Mouse (Mus musculus) small intestine, adult 2 months (tissue): Measurements from ENCODE around the gene Bpifb6.

Source experiments
- CTCF ChIP-seq: fragments of 200-500 bp; IDR thresholded peaks from 2 replicates; pipeline ENCODE4 v1.5.1; 2012; ENCODE audit warnings: low read depth, mild to moderate bottlenecking, control low read depth, inconsistent platforms, low read length, moderate library complexity, mixed read lengths; ENCODE audit not compliant: insufficient replicate concordance, insufficient read length; ENCODE audit errors: extremely low read depth
- POLR2A ChIP-seq: fragments of 200-500 bp; IDR thresholded peaks from 2 replicates; pipeline ENCODE4 v1.6.1; 2012; ENCODE audit warnings: low read depth, mild to moderate bottlenecking, control low read depth, inconsistent platforms, low read length, moderate library complexity

DNA sequence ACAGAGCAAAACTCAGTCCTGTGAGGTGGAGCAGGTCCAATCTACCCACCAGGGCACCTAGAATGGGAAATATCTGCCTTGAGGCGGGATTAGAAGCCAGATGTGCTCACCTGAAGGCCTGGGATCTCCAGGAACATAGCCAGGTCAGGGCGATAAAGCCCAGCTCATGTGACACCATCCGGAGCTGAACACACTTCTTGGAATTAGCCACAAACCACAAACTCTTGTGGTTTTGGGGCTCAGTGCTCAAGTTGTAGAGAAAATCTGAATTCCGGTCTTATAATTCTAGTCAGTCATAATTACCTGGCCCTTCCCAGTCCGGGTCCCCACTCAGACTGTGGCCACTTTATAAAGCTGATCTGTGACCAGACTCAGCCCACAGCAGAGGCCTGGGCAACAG is 37.7 kb downstream of the Bpifb6 start, which contains the start of gene Bpifb4:
- no peak for TF ChIP-seq CTCF
- TF ChIP-seq POLR2A, result no peak
